13 mouse cellular contexts compared by ENCODE assay signal in genomic region chr11:79696390-79697307, GRCm38 (mm10).
DNase-seq lines count a peak whose midpoint lies in the region; ATAC-seq and TF ChIP-seq lines count a peak whose summit lies in the region.
"Had no signal": no experiment of that assay in that cellular context is flagged by ENCODE, and none has a peak within 500 bp of the region (broad histone marks: within the 10 kb centered on the region; RNA-seq: fewer than 3 reads in every experiment).

No protein-coding gene starts in this region.

- H3K27ac ChIP-seq in kidney, embryonic 16.5 days (ENCODE audit: low read length): no peak overlapping the region
- H3K27ac ChIP-seq: liver, embryonic 12.5 days; macrophage had no signal

- H3K4me1 ChIP-seq in kidney, embryonic 16.5 days (ENCODE audit: insufficient read depth, low read length): no peaks in the 10 kb centered on the region

- WGBS in kidney, embryonic 16.5 days: 57% methylated on average over 19 of the region's 19 CpGs

- no peaks in the 10 kb centered on the region for H3K9me3 ChIP-seq in kidney, embryonic 16.5 days (ENCODE audit: low read length)
- H3K9me3 ChIP-seq: liver, embryonic 12.5 days had no signal

- no peak overlapping the region for H3K4me3 ChIP-seq in kidney, embryonic 16.5 days (ENCODE audit: low read length)
- H3K4me3 ChIP-seq: liver, embryonic 12.5 days had no signal

- H3K4me2 ChIP-seq in kidney, embryonic 16.5 days (replicated peaks; ENCODE audit: low read depth, low read length): no peak overlapping the region
- H3K4me2 ChIP-seq: liver, embryonic 12.5 days had no signal

- H3K9ac ChIP-seq in kidney, embryonic 16.5 days (replicated peaks; ENCODE audit: low read length): no peak overlapping the region
- H3K9ac ChIP-seq: liver, embryonic 12.5 days had no signal

- TF ChIP-seq POLR2A in brain, embryonic 14.5 days (IDR thresholded peaks at IDR 0.05; ENCODE audit: borderline replicate concordance, extremely low read depth, insufficient read depth, insufficient read length, poor library complexity, severe bottlenecking): no peak

- DNase-seq in cerebellum, adult 11-12 months: peak; percentile 29
- no peak for DNase-seq in cerebellum, adult 11 months
- DNase-seq in brain, embryonic 14.5 days (ENCODE audit: low read depth): peak; percentile 62
- DNase-seq in forelimb bud, embryonic 11.5 days (ENCODE audit: low read depth, low spot score): peak; percentile 61
- no peak for DNase-seq in right cerebral cortex, adult 2 months (ENCODE audit: low spot score in 2 of 2)
- no peak for DNase-seq in urinary bladder, postnatal 25 days (ENCODE audit: low spot score)
- DNase-seq: adrenal gland, postnatal 14 days; gastrocnemius, postnatal 25 days; thymus, postnatal 4 days had no signal

- 0 out of 2 replicates have a peak, but pooled peaks have one; percentile 31 for ATAC-seq in megakaryocyte progenitor cell, adult 5-6 weeks (replicated peaks; ENCODE audit: poor library complexity)
- ATAC-seq in kidney, embryonic 16.5 days (ENCODE audit: low FRiP score, low TSS enrichment): no peak
- ATAC-seq: liver, embryonic 12.5 days had no signal

- H3K36me3 ChIP-seq in kidney, embryonic 16.5 days (ENCODE audit: insufficient read depth, low read length): peaks cover 8% of the 10 kb centered on the region; the same call in 1 of the 2 replicates

- H3K27me3 ChIP-seq in kidney, embryonic 16.5 days (ENCODE audit: insufficient read depth, low read length): no peaks in the 10 kb centered on the region

- TF ChIP-seq CTCF in brain, embryonic 14.5 days (IDR thresholded peaks at IDR 0.05; ENCODE audit: borderline replicate concordance, extremely low read depth, insufficient read depth, insufficient read length): no peak

Comparison
In these comparisons a context has a peak if more than half of its experiments do, and no peak if none do; other contexts are left out.
1. DNase-seq: peak in cerebellum, adult 11-12 months (single experiment), brain, embryonic 14.5 days (single experiment) and forelimb bud, embryonic 11.5 days (single experiment); none in cerebellum, adult 11 months (single experiment), right cerebral cortex, adult 2 months (0 of 2) and urinary bladder, postnatal 25 days (single experiment).